Mouse (Mus musculus) brown adipose tissue, adult 24 weeks (tissue): ENCODE data around the gene Pcsk2. TPM values are rescaled to one million over a fixed set of nuclear protein-coding genes. Genes with fewer than 3 reads are reported as not detected.

ENCODE experiments used
- H3K27ac ChIP-seq: fragments of 200-500 bp; replicated peaks from 2 replicates; pipeline ENCODE4 v1.5.1; 2012; ENCODE audit warnings: low read depth, mild to moderate bottlenecking, low read length
- H3K4me1 ChIP-seq: fragments of 200-500 bp; 2 replicates; pipeline ENCODE4 v1.6.1; 2012; ENCODE audit warnings: low read length, mixed read lengths; ENCODE audit not compliant: control insufficient read depth, insufficient read depth, insufficient read length
- H3K4me3 ChIP-seq: fragments of 200-500 bp; 2 replicates; pipeline ENCODE4 v1.5.1; 2012; ENCODE audit warnings: low read depth, mild to moderate bottlenecking, low read length, moderate library complexity; ENCODE audit not compliant: insufficient read depth
- polyA plus RNA-seq: library from polyadenylated mRNA; stranded (reverse); fragments of >200 nt; gene quantifications from 2 replicates; pipeline ENCODE4 v1.2.4, GENCODE M21; 2012; ENCODE audit not compliant: missing spikeins, insufficient read depth, insufficient read length

Pcsk2 gene
- polyA plus RNA-seq = not detected in 2 replicates

- Histone ChIP-seq H3K27ac (no peak within 1 kb of the TSS), H3K4me3 (peak within 1 kb of the TSS; percentile 51), H3K4me1 (no peaks in the 10 kb centered on the region)
These were observed at the start of gene Pcsk2 for GRCm38 (mm10) chr2:143545758-143546246. Gene Pcsk2, plus strand, starts transcription at chr2:143546156.

- no peak overlapping the region for H3K27ac ChIP-seq
- H3K4me1 ChIP-seq = no peaks in the 10 kb centered on the region
- H3K4me3 ChIP-seq = no peak overlapping the region
These were observed 45.1 kb upstream of the Pcsk2 start for GRCm38 (mm10) chr2:143500845-143501244.

GRCm38 (mm10) chr2:143501760-143502159, 44.2 kb upstream of the Pcsk2 start:
- Histone ChIP-seq H3K27ac (no peak overlapping the region), H3K4me1 (no peaks in the 10 kb centered on the region), H3K4me3 (no peak overlapping the region)

- Histone ChIP-seq H3K4me1 (no peaks in the 10 kb centered on the region), H3K4me3 (no peak overlapping the region), H3K27ac (no peak overlapping the region)
These were observed 43.8 kb upstream of the Pcsk2 start for GRCm38 (mm10) chr2:143502203-143502602.

- H3K27ac ChIP-seq = no peak overlapping the region
- H3K4me1 ChIP-seq = no peaks in the 10 kb centered on the region
- no peak overlapping the region for H3K4me3 ChIP-seq
These were observed 9.5 kb upstream of the Pcsk2 start for GRCm38 (mm10) chr2:143536485-143536884.

- no peaks in the 10 kb centered on the region for H3K4me1 ChIP-seq
- H3K27ac ChIP-seq = no peak overlapping the region
- peak overlapping the region; percentile 51 for H3K4me3 ChIP-seq
These were observed 631 bp upstream of the Pcsk2 start for GRCm38 (mm10) chr2:143545299-143545751.

GRCm38 (mm10) chr2:143546412-143547211, 656 bp downstream of the Pcsk2 start:
- Histone ChIP-seq H3K4me3 (no peak overlapping the region), H3K27ac (no peak overlapping the region), H3K4me1 (no peaks in the 10 kb centered on the region)

GRCm38 (mm10) chr2:143547251-143548090, 1.5 kb downstream of the Pcsk2 start:
- Histone ChIP-seq H3K4me3 (no peak overlapping the region), H3K27ac (no peak overlapping the region), H3K4me1 (no peaks in the 10 kb centered on the region)

GRCm38 (mm10) chr2:143560384-143560783, 14.4 kb downstream of the Pcsk2 start:
- H3K27ac ChIP-seq = no peak overlapping the region
- no peaks in the 10 kb centered on the region for H3K4me1 ChIP-seq
- no peak overlapping the region for H3K4me3 ChIP-seq

GRCm38 (mm10) chr2:143565062-143565461, 19.1 kb downstream of the Pcsk2 start:
- H3K27ac ChIP-seq = no peak overlapping the region

GRCm38 (mm10) chr2:143565961-143566360, 20.0 kb downstream of the Pcsk2 start:
- Histone ChIP-seq H3K4me1 (no peaks in the 10 kb centered on the region), H3K4me3 (no peak overlapping the region), H3K27ac (no peak overlapping the region)

More at GRCm38 (mm10) chr2:143565062-143565461, 19.1 kb downstream of the Pcsk2 start:
- H3K4me1 ChIP-seq = no peaks in the 10 kb centered on the region
- H3K4me3 ChIP-seq = no peak overlapping the region

GRCm38 (mm10) chr2:143585341-143585740, 39.4 kb downstream of the Pcsk2 start:
- no peaks in the 10 kb centered on the region for H3K4me1 ChIP-seq
- H3K27ac ChIP-seq = no peak overlapping the region
- H3K4me3 ChIP-seq = no peak overlapping the region

- Histone ChIP-seq H3K4me3 (no peak overlapping the region), H3K27ac (no peak overlapping the region), H3K4me1 (no peaks in the 10 kb centered on the region)
These were observed 44.4 kb downstream of the Pcsk2 start for GRCm38 (mm10) chr2:143590398-143590797.

- Histone ChIP-seq H3K4me1 (no peaks in the 10 kb centered on the region), H3K4me3 (no peak overlapping the region), H3K27ac (no peak overlapping the region)
These were observed 57.1 kb downstream of the Pcsk2 start for GRCm38 (mm10) chr2:143603071-143603470.

- Histone ChIP-seq H3K4me3 (no peak overlapping the region), H3K27ac (no peak overlapping the region), H3K4me1 (no peaks in the 10 kb centered on the region)
These were observed 58.0 kb downstream of the Pcsk2 start for GRCm38 (mm10) chr2:143603871-143604512.
